Comparison of ENCODE assay signal across 26 mouse cellular contexts in the genomic region with DNA sequence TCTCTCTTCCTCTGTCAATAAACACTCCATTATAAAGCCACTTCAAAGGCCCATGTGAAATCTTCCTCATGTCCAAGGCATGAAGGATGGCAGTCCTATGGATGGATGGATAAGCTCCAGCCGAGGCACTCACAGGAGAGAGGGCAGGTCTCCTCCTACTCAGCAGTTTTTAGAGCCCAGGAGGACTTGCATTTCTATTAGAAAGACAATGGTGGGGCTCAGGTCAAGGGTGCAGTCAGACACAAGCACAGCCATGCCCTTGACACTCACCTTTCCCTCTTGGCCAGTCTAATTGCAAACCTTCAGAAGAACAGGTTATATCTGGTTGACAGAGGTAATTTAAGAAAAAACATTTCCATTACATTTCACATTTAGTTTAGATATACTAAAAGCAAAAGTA.
DNase-seq lines count a peak whose midpoint lies in the region; ATAC-seq and TF ChIP-seq lines count a peak whose summit lies in the region.
"Had no signal": no experiment of that assay in that cellular context is flagged by ENCODE, and none has a peak within 500 bp of the region (broad histone marks: within the 10 kb centered on the region; RNA-seq: fewer than 3 reads in every experiment).

No protein-coding gene starts in this region.

- in situ Hi-C loops in ES-E14 (cut with MboI; ENCODE audit: low sequenced_read_pairs in 2 of 2, unreplicated experiment in 2 of 2) = no loop called here

- TF ChIP-seq POLR2A in ES-Bruce4 (IDR thresholded peaks at IDR 0.05; ENCODE audit: insufficient read depth, low read length) = no peak

- intact Hi-C loops in heart, postnatal 36 days (cut with DNase I) = no loop called here

- H3K27ac ChIP-seq in ES-Bruce4 (ENCODE audit: insufficient read depth, low read length) (peak overlapping the region; percentile 52), ES-E14 (ENCODE audit: insufficient read depth, low read depth, low read length, poor library complexity, severe bottlenecking) (no peak overlapping the region; the same call in 1 of the 2 replicates)
- H3K27ac ChIP-seq in midbrain, embryonic 14.5 days (replicated peaks; ENCODE audit: low read depth, low read length) = no peak overlapping the region
- H3K27ac ChIP-seq: embryonic facial prominence, embryonic 13.5 days; embryonic facial prominence, embryonic 15.5 days; forebrain, embryonic 10.5 days; forebrain, embryonic 12.5 days had no signal

- 66% methylated on average over 1 of the region's 1 CpGs for WGBS in midbrain, embryonic 14.5 days

- peak; percentile 56 for DNase-seq in ES-E14 (ENCODE audit: low read depth, low spot score)
- peak; percentile 26 for DNase-seq in WW6 (ENCODE audit: low read depth, low spot score)
- DNase-seq in midbrain, embryonic 14.5 days = no peak
- DNase-seq in heart, postnatal 36 days = no peak
- DNase-seq in spleen, postnatal 14 days (ENCODE audit: low spot score in 2 of 2) = no peak
- DNase-seq: adrenal gland, adult 8-10 months; adrenal gland, postnatal 14 days; adrenal gland, postnatal 36 days; B cell, adult 2 months; cerebellum, adult 18-20 months; cerebellum, adult 8-10 months; cerebellum, adult 9-11 months; cerebellum, postnatal 14 days; cerebellum, postnatal 36 days; embryo, embryonic 11 days had no signal

- no peak overlapping the region for H3K4me3 ChIP-seq in ES-Bruce4 (ENCODE audit: low read depth, low read length)
- no peak overlapping the region for H3K4me3 ChIP-seq in ES-E14 (ENCODE audit: insufficient read depth in 1 of 2, low read depth in 1 of 2, low read length in 2 of 2, poor library complexity in 1 of 2, severe bottlenecking in 1 of 2)
- no peak overlapping the region for H3K4me3 ChIP-seq in midbrain, embryonic 14.5 days (replicated peaks; ENCODE audit: low read depth, low read length)
- H3K4me3 ChIP-seq: embryonic facial prominence, embryonic 13.5 days; embryonic facial prominence, embryonic 15.5 days; erythroblast, embryonic 14.5 days; forebrain, embryonic 10.5 days; forebrain, embryonic 12.5 days had no signal

- no peak overlapping the region for H3K4me2 ChIP-seq in midbrain, embryonic 14.5 days (ENCODE audit: low read length)
- H3K4me2 ChIP-seq: embryonic facial prominence, embryonic 13.5 days; embryonic facial prominence, embryonic 15.5 days; forebrain, embryonic 12.5 days had no signal

- H3K4me1 ChIP-seq in ES-Bruce4 (ENCODE audit: control insufficient read depth, insufficient read depth, low read length) (peaks cover 2% of the 10 kb centered on the region), ES-E14 (ENCODE audit: control insufficient read depth in 2 of 2, insufficient read depth in 2 of 2, low read length in 2 of 2, poor library complexity in 1 of 2) (peaks cover 7 to 14% of the 10 kb centered on the region in 2 experiments)
- no peaks in the 10 kb centered on the region for H3K4me1 ChIP-seq in midbrain, embryonic 14.5 days (ENCODE audit: control insufficient read depth, insufficient read depth, low read length)
- H3K4me1 ChIP-seq: embryonic facial prominence, embryonic 13.5 days; embryonic facial prominence, embryonic 15.5 days; forebrain, embryonic 10.5 days; forebrain, embryonic 12.5 days had no signal

- H3K36me3 ChIP-seq in ES-Bruce4 (ENCODE audit: control insufficient read depth, insufficient read depth, low read length, poor library complexity, severe bottlenecking) (peaks cover 17% of the 10 kb centered on the region), ES-E14 (ENCODE audit: control insufficient read depth, insufficient read depth, low read length, poor library complexity, severe bottlenecking) (peaks cover 7% of the 10 kb centered on the region)
- H3K36me3 ChIP-seq in midbrain, embryonic 14.5 days (ENCODE audit: control insufficient read depth, insufficient read depth, low read length) = no peaks in the 10 kb centered on the region
- H3K36me3 ChIP-seq: embryonic facial prominence, embryonic 15.5 days had no signal

- no peak overlapping the region for H3K9ac ChIP-seq in ES-Bruce4 (ENCODE audit: low read depth, poor library complexity, severe bottlenecking)
- H3K9ac ChIP-seq in ES-E14 (ENCODE audit: insufficient read depth, low read depth, low read length, poor library complexity, severe bottlenecking) = no peak overlapping the region
- H3K9ac ChIP-seq in midbrain, embryonic 14.5 days (replicated peaks; ENCODE audit: low read length) = no peak overlapping the region
- H3K9ac ChIP-seq: embryonic facial prominence, embryonic 13.5 days; embryonic facial prominence, embryonic 15.5 days; forebrain, embryonic 12.5 days had no signal

- TF ChIP-seq EP300 in ES-Bruce4 (IDR thresholded peaks at IDR 0.05; ENCODE audit: insufficient read depth, low read depth, low read length) = peak; percentile 98

- no peaks in the 10 kb centered on the region for H3K27me3 ChIP-seq in ES-Bruce4 (ENCODE audit: control insufficient read depth, insufficient read depth, low read length, poor library complexity, severe bottlenecking)
- H3K27me3 ChIP-seq in midbrain, embryonic 14.5 days (ENCODE audit: control insufficient read depth, insufficient read depth, low read length) = no peaks in the 10 kb centered on the region
- H3K27me3 ChIP-seq: CH12.LX; embryonic facial prominence, embryonic 13.5 days; embryonic facial prominence, embryonic 15.5 days; forebrain, embryonic 12.5 days had no signal

- ATAC-seq in midbrain, embryonic 14.5 days (ENCODE audit: low FRiP score, low TSS enrichment) = no peak
- ATAC-seq: activated CD4-positive, CD25-positive, alpha-beta regulatory T cell, adult 4 months; CD4-positive, CD25-positive, alpha-beta regulatory T cell, adult 4 months; forebrain, embryonic 14.5 days; forebrain, embryonic 16.5 days had no signal

- H3K9me3 ChIP-seq in ES-Bruce4 (replicated peaks; ENCODE audit: control insufficient read depth, insufficient read depth, low read length, poor library complexity, severe bottlenecking) (no peaks in the 10 kb centered on the region), ES-E14 (ENCODE audit: control insufficient read depth, insufficient read depth, low read depth, low read length) (no peaks in the 10 kb centered on the region)
- no peaks in the 10 kb centered on the region for H3K9me3 ChIP-seq in midbrain, embryonic 14.5 days (ENCODE audit: control insufficient read depth, low read length)
- H3K9me3 ChIP-seq: embryonic facial prominence, embryonic 13.5 days; embryonic facial prominence, embryonic 15.5 days; forebrain, embryonic 10.5 days; forebrain, embryonic 12.5 days had no signal

- no peak for TF ChIP-seq CTCF in ES-Bruce4 (IDR thresholded peaks at IDR 0.05; ENCODE audit: low read depth, low read length)

TF ChIP-seq in ES-E14, 5 proteins besides CTCF, POLR2A, EP300 and RAD21:
- peak; percentile 91 for TF ChIP-seq MAFK (IDR thresholded peaks at IDR 0.05; ENCODE audit: insufficient read depth, low read depth, low read length)
- no peak for TF ChIP-seq ZC3H11A (IDR thresholded peaks at IDR 0.05; ENCODE audit: borderline replicate concordance, low read depth, low read length)
- TF ChIP-seq ZNF384 (IDR thresholded peaks at IDR 0.05; ENCODE audit: low read depth, low read length) = no peak
- TF ChIP-seq HCFC1 (IDR thresholded peaks at IDR 0.05; ENCODE audit: borderline replicate concordance, insufficient read depth, low read length) = no peak

Comparison
In these comparisons a context has a peak if more than half of its experiments do, and no peak if none do; other contexts are left out.
1. DNase-seq: peak in ES-E14 (single experiment) and WW6 (single experiment); none in midbrain, embryonic 14.5 days (single experiment), heart, postnatal 36 days (0 of 2) and spleen, postnatal 14 days (0 of 2).